Mouse (Mus musculus) cerebellum, adult 2 months (tissue): ENCODE results near the gene Otop3.

Experiments used
- CTCF ChIP-seq: fragments of 200-500 bp; IDR thresholded peaks from 2 replicates; pipeline ENCODE4 v1.5.1; 2011; ENCODE audit warnings: low read depth, mild to moderate bottlenecking, control low read depth, low read length, moderate library complexity, borderline replicate concordance; ENCODE audit not compliant: insufficient read depth
- POLR2A ChIP-seq: fragments of 200-500 bp; IDR thresholded peaks from 2 replicates; pipeline ENCODE4 v1.6.1; 2011; ENCODE audit warnings: low read length, control low read depth, borderline replicate concordance; ENCODE audit not compliant: insufficient read depth

DNA sequence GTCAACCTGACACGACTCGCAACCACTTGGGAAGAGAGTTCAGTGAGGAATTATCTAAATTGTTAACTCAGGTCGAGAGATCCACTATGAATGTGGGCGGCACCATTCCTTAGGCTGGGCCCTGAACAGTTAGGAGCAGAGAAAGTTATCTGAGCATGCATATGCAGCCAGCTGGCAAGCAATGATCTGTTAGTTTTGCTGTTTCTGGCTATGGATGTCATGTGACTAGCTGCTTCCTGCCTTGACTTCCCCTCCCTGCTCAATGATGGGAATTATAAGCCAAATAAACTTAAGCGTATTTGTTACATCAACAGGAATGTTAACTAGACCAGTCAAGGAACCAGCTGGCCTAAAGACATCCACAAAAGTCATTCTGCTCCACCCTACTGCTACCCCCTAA is 18.8 kb downstream of the Otop3 start:
- no peak for TF ChIP-seq POLR2A
- TF ChIP-seq CTCF: no peak
